Mouse (Mus musculus) C2C12 (cell line): ENCODE results near the gene Ak8. TPM values are rescaled to one million over a fixed set of nuclear protein-coding genes. Genes with fewer than 3 reads are reported as not detected.

ENCODE experiments used
- H3K27me3 ChIP-seq: one replicate; pipeline ENCODE4 v1.6.1; 2011; ENCODE audit not compliant: control insufficient read depth, insufficient read depth, insufficient read length
- H3K36me3 ChIP-seq: one replicate; pipeline ENCODE4 v1.6.1; 2011; ENCODE audit not compliant: control insufficient read depth, insufficient read depth
- H3K4me3 ChIP-seq: one replicate; pipeline ENCODE4 v1.5.1; 2011; ENCODE audit warnings: mild to moderate bottlenecking, control low read depth; ENCODE audit not compliant: poor library complexity, insufficient read depth, severe bottlenecking
- H3K79me2 ChIP-seq: one replicate; pipeline ENCODE4 v1.6.1; 2011; ENCODE audit not compliant: control insufficient read depth, insufficient read depth
- H3K79me3 ChIP-seq: one replicate; pipeline ENCODE4 v1.6.1; 2011; ENCODE audit warnings: low read depth, control low read depth
- H3ac ChIP-seq: one replicate; pipeline ENCODE3; 2011; ENCODE audit warnings: low read depth; ENCODE audit not compliant: control insufficient read depth, insufficient read length
- CEBPB ChIP-seq: IDR thresholded peaks from one replicate; pipeline ENCODE4 v1.6.1; 2011; ENCODE audit warnings: low read depth, mild to moderate bottlenecking, control low read depth, moderate library complexity
- CTCF ChIP-seq: IDR thresholded peaks from one replicate; pipeline ENCODE4 v1.5.1; 2011; ENCODE audit not compliant: control insufficient read depth, insufficient read depth, insufficient read length
- FOSL1 ChIP-seq: IDR thresholded peaks from one replicate; pipeline ENCODE4 v1.8.0; 2011; ENCODE audit warnings: mild to moderate bottlenecking, low read length; ENCODE audit not compliant: poor library complexity, insufficient read depth, severe bottlenecking
- MAX ChIP-seq: IDR thresholded peaks from one replicate; pipeline ENCODE4 v1.6.1; 2011; ENCODE audit warnings: mild to moderate bottlenecking, control low read depth
- MYOD1 ChIP-seq: IDR thresholded peaks from one replicate; pipeline ENCODE4 v1.6.1; 2011; ENCODE audit warnings: low read depth; ENCODE audit not compliant: control insufficient read depth, insufficient read length
- MYOG ChIP-seq: IDR thresholded peaks from one replicate; pipeline ENCODE4 v1.6.1; 2011; ENCODE audit not compliant: control insufficient read depth, insufficient read length; ENCODE audit errors: extremely low read depth
- USF1 ChIP-seq: IDR thresholded peaks from one replicate; pipeline ENCODE4 v1.6.1; 2011; ENCODE audit warnings: low read depth, mild to moderate bottlenecking, control low read depth, moderate library complexity
- polyA plus RNA-seq: library from polyadenylated mRNA; unstranded; fragments of >200 nt; fragmentation: generic; extraction: Trizol; gene quantifications from one replicate; pipeline ENCODE4 v1.2.1, GENCODE M21; 2012; ENCODE audit warnings: missing spikeins

The Ak8 gene
- polyA plus RNA-seq, 1 experiment = 0.04 TPM

- no peak for TF ChIP-seq FOSL1
- no peak overlapping the region for H3K4me3 ChIP-seq
- H3K36me3 ChIP-seq = peaks cover 52% of the 10 kb centered on the region
- H3K79me2 ChIP-seq = no peaks in the 10 kb centered on the region
- no peaks in the 10 kb centered on the region for H3K79me3 ChIP-seq
- H3ac ChIP-seq = no peak overlapping the region
- H3K27me3 ChIP-seq = no peaks in the 10 kb centered on the region
Measured at GRCm38 (mm10) chr2:28662891-28663290, 37.1 kb upstream of the Ak8 start.

DNA sequence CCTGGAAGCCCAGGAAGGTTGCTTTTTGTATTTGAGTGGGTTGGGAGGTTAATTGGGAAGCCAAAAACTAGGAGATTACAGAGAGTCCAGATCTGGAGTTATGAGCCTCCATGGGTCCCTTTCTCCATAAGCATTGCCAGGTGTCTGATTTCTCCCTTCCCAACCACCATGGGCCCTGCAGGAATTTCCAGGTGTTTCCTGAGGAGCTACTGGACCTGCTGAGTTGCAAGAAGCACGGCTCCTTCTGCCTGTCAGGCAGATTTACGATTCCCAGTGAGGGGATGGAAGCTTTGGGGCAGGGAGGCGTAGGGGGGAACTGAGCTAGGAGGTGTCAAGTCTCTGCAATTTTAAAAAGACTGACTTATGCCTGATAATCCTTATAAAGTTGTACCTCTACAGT, 34.1 kb upstream of the Ak8 start:
- Histone ChIP-seq H3K79me3 (no peaks in the 10 kb centered on the region), H3K27me3 (no peaks in the 10 kb centered on the region), H3K4me3 (no peak overlapping the region), H3ac (no peak overlapping the region), H3K79me2 (no peaks in the 10 kb centered on the region), H3K36me3 (peaks cover 35% of the 10 kb centered on the region)
- TF ChIP-seq CEBPB = no peak
- TF ChIP-seq MYOG = no peak
- no peak for TF ChIP-seq MYOD1
- no peak for TF ChIP-seq USF1
- no peak for TF ChIP-seq CTCF
- TF ChIP-seq MAX = no peak
- no peak for TF ChIP-seq FOSL1

DNA sequence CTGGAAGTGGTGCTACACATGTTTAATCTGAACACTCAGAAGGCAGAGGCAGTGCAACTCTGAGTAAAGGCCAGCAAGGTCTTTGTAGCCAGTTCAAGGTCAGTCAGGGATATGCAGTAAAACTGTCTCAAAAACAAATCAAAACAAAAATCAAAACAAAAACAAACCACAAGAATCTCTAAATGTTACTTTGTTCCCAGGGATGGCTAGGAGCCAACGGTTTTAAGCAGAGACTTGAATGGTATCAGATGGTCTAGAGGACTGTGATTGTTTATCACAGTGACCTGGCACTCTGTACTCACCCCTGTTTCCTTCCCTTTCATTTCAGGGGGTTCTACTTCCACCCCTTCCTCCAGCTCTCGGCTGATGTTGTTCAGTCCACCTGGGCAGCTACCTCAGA, 28.5 kb upstream of the Ak8 start:
- Histone ChIP-seq H3K79me3 (no peaks in the 10 kb centered on the region), H3K79me2 (no peaks in the 10 kb centered on the region), H3K36me3 (peaks cover 54% of the 10 kb centered on the region), H3K27me3 (no peaks in the 10 kb centered on the region), H3ac (no peak overlapping the region), H3K4me3 (no peak overlapping the region)
- TF ChIP-seq MYOD1 (no peak), MAX (no peak), CTCF (no peak), USF1 (no peak), FOSL1 (no peak), CEBPB (no peak), MYOG (no peak)

DNA sequence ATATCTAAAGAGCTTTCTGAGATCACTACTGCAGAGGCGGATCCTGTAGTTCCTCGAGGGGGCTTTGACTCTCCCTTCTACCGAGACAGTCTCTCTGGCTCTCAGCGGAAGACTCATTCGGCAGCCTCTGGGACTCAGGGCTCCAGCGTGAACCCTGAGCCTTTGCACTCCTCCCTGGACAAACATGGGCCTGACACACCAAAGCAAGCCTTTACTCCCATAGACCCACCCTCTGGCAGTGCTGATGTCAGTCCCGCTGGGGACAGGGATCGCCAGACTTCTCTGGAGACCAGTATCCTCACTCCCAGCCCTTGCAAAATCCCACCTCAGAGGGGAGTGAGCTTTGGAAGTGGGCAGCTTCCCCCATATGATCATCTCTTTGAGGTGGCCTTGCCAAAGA, 24.0 kb upstream of the Ak8 start:
- Histone ChIP-seq H3ac (no peak overlapping the region), H3K36me3 (peaks cover 79% of the 10 kb centered on the region), H3K27me3 (no peaks in the 10 kb centered on the region), H3K4me3 (no peak overlapping the region), H3K79me3 (no peaks in the 10 kb centered on the region), H3K79me2 (no peaks in the 10 kb centered on the region)
- no peak for TF ChIP-seq MYOD1
- TF ChIP-seq MYOG = no peak
- no peak for TF ChIP-seq USF1
- no peak for TF ChIP-seq MAX
- no peak for TF ChIP-seq CTCF
- no peak for TF ChIP-seq FOSL1
- TF ChIP-seq CEBPB = no peak

DNA sequence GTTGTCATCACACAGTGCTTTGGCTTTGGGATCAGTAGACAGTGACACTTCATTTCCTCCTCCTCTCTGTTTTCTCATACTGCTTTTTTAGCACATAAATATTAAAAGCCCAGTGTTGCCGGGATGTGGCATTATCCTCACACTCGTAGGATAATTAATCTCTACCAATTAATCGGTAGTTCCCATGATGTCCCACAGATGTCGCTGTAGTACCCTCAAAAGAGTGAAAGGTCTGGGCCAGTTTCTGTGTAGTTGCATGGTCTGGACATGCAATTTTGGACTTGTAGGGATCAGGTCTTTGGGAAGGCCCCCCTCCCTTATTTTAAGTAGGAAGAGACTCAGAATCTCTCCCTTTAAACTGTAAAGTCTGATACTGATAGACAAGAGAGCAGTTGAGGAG, 19.3 kb upstream of the Ak8 start:
- H3K79me3 ChIP-seq = no peaks in the 10 kb centered on the region
- H3K4me3 ChIP-seq = no peak overlapping the region
- peaks cover 71% of the 10 kb centered on the region for H3K36me3 ChIP-seq
- no peak overlapping the region for H3ac ChIP-seq
- TF ChIP-seq CTCF = no peak
- no peak for TF ChIP-seq MYOG
- TF ChIP-seq MAX = no peak
- no peak for TF ChIP-seq CEBPB
- TF ChIP-seq FOSL1 = no peak
- no peak for TF ChIP-seq MYOD1
- no peak for TF ChIP-seq USF1
- no peaks in the 10 kb centered on the region for H3K27me3 ChIP-seq
- no peaks in the 10 kb centered on the region for H3K79me2 ChIP-seq

GRCm38 (mm10) chr2:28681718-28682117, 18.2 kb upstream of the Ak8 start:
- Histone ChIP-seq H3K4me3 (no peak overlapping the region), H3K79me3 (no peaks in the 10 kb centered on the region), H3K27me3 (no peaks in the 10 kb centered on the region), H3K79me2 (no peaks in the 10 kb centered on the region), H3K36me3 (peaks cover 72% of the 10 kb centered on the region), H3ac (no peak overlapping the region)
- TF ChIP-seq MYOG (no peak), CEBPB (no peak), CTCF (no peak), MAX (no peak), USF1 (no peak), FOSL1 (no peak), MYOD1 (no peak)
